Mouse (Mus musculus): ENCODE measurements around the gene Sult2b1.

DNA sequence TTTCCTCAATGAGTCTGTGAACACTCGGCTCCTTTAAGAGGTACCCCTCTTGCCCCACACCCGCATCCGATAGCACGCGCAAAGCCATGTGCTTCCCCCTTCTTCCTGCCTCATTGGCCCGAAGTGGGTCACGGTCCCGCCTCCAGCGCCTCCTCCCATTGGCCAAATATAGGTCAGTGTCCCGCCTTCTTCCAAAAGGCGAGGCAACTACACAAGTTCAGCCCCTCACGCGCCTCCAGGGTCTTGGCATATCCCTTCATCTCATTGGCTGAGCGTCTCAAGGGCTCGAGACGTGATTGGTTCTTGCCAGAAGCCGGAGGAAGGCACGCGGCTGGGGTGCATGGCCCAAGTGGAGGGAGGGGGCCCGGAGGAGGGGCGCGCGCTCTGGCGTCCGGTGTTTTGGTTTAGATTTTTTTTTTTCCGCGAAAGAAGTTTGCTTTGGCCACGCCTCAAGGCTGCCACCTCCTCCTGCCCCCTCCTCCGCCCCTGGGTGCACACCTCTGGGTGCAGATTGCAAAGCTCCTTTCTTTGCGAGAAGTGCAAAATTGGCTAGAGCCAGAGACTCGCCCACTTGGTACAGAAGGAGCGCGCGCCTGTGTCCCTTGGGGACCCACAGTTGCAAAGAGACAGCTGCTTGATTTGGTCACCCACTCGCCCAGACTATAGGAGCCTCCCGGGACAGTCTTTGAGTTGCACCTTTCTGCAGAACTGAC lies 79.6 kb downstream of the Sult2b1 start, which contains the start of gene Dbp:
- peak; percentile 87 for TF ChIP-seq POLR2A (IDR thresholded peaks at IDR 0.05; ENCODE audit: extremely low read depth, insufficient read depth, low read length)
- no peak for TF ChIP-seq CTCF (IDR thresholded peaks at IDR 0.05; ENCODE audit: low read depth, low read length)

All from liver, adult 2 months (tissue).